Mouse (Mus musculus) liver (tissue): Measurements from ENCODE around the gene Gm49320.

Experiments
- DNase-seq: peaks from one replicate; pipeline ENCODE4 v3.0.0-alpha.2; 2020; ENCODE audit warnings: mixed read lengths

The Gm49320 gene

GRCm38 (mm10) chr8:4238434-4239192 lies at the start of gene Gm49320, which contains the start of gene Map2k7:
Gene Gm49320 (plus strand): TSS chr8:4238865.
Gene Map2k7 (plus strand): TSS chr8:4238740.
- peak; percentile 100 for DNase-seq

- DNase-seq: peak; percentile 82
Observed at GRCm38 (mm10) chr8:4189031-4189722, 49.5 kb upstream of the Gm49320 start.

GRCm38 (mm10) chr8:4192305-4192704 lies 46.4 kb upstream of the Gm49320 start:
- no peak for DNase-seq

- DNase-seq: peak; percentile 88
Observed at GRCm38 (mm10) chr8:4192807-4193587, 45.7 kb upstream of the Gm49320 start.

- no peak for DNase-seq
Observed at GRCm38 (mm10) chr8:4193588-4193894, 45.1 kb upstream of the Gm49320 start.

GRCm38 (mm10) chr8:4201321-4201720 lies 37.3 kb upstream of the Gm49320 start:
- no peak for DNase-seq

- no peak for DNase-seq
Observed at GRCm38 (mm10) chr8:4205246-4206123, 33.2 kb upstream of the Gm49320 start.

- peak; percentile 47 for DNase-seq
Observed at GRCm38 (mm10) chr8:4206182-4207015, 32.3 kb upstream of the Gm49320 start.

GRCm38 (mm10) chr8:4207016-4207350 lies 31.7 kb upstream of the Gm49320 start:
- no peak for DNase-seq

- DNase-seq: no peak
Observed at GRCm38 (mm10) chr8:4211097-4211496, 27.6 kb upstream of the Gm49320 start.

GRCm38 (mm10) chr8:4212809-4213209 lies 25.9 kb upstream of the Gm49320 start:
- peak; percentile 15 for DNase-seq

GRCm38 (mm10) chr8:4213210-4214005 lies 25.3 kb upstream of the Gm49320 start:
- DNase-seq: peak; percentile 71

GRCm38 (mm10) chr8:4214006-4214980 lies 24.4 kb upstream of the Gm49320 start:
- DNase-seq: peak; percentile 73

- no peak for DNase-seq
Observed at GRCm38 (mm10) chr8:4216296-4216695, 22.4 kb upstream of the Gm49320 start.

- no peak for DNase-seq
Observed at GRCm38 (mm10) chr8:4216791-4217621, 21.7 kb upstream of the Gm49320 start, which contains the start of gene Prr36. Gene Prr36 (minus strand): TSS chr8:4217459.

GRCm38 (mm10) chr8:4219617-4220016 lies 19.0 kb upstream of the Gm49320 start:
- DNase-seq: no peak

GRCm38 (mm10) chr8:4222059-4222458 lies 16.6 kb upstream of the Gm49320 start:
- DNase-seq: no peak

GRCm38 (mm10) chr8:4226323-4226722 lies 12.3 kb upstream of the Gm49320 start:
- no peak for DNase-seq
